Mouse (Mus musculus) bone marrow, adult 2 months (tissue): ENCODE measurements around the gene Ddx4.

Source experiments
- CTCF ChIP-seq: fragments of 200-500 bp; IDR thresholded peaks from 2 replicates; pipeline ENCODE4 v1.5.1; 2011; ENCODE audit warnings: low read length, control low read depth; ENCODE audit not compliant: control insufficient read depth, insufficient read depth
- POLR2A ChIP-seq: fragments of 200-500 bp; IDR thresholded peaks from 2 replicates; pipeline ENCODE4 v1.6.1; 2011; ENCODE audit warnings: low read depth, mild to moderate bottlenecking, control low read depth, low read length, borderline replicate concordance; ENCODE audit not compliant: control insufficient read depth

- no peak for TF ChIP-seq CTCF
- TF ChIP-seq POLR2A = no peak
Measured at GRCm38 (mm10) chr13:112645529-112646186, 6.6 kb downstream of the Ddx4 start.
